Mouse (Mus musculus) 416B (cell line): ENCODE measurements around the gene Antxr1.

ENCODE experiments used
- DNase-seq: peaks from one replicate; pipeline ENCODE4 v3.0.0; 2011; ENCODE audit warnings: low read depth

Antxr1 gene

DNA sequence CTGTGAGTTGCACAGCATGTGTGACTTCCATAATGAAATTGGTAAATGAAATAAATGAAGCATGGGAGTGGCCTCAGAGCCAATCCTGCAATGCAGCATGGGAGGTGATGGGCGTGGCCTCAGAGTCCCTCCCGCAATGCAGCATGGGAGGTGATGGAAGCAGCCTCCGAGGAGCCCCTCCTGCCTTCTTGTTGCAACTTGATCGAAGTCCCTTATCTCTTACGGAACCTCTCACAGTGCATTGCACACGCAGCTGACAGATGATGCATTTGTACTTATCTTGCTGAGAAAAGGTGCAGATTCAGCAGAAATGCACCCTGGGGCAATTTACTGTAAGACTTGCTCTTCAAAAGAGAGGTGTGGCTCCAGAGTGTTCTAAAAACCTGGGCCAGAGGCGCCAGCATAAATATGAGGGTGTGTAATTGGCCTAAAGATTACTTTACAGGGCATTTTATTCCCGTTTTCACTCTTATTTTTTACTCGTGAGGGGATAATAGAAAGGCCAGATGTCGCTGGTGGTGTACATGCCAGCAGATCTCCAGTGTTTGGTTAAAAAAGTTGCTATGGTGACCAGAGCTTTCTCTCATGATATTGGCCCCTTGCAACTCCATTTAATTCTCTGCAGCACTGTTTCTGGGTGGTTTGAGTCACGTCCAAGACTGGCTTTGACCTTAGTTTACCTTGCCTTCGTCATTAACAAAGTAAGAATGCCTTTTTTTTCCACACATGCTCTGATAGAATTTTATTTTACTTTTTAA is 195.6 kb downstream of the Antxr1 start:
- DNase-seq: no peak

DNA sequence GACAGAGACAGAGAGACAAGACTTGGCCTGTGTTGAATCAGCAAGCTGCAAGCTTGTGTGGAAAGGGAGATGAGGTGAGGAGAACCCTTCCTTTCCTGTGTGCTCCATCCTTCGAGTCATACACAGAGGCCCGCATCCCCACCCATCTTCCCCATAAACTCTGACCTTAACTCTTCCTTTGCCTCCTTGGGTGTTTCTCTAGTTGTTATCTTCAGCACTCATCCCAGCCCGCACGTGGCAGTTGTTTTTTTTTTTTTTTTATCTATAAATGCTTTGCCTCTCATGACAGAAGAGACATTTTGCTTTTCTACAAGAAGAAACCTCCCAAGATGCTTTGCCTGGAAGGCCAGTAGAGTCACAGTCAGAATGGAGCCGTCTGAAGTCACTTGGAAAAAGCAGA is 197.1 kb downstream of the Antxr1 start:
- no peak for DNase-seq

DNA sequence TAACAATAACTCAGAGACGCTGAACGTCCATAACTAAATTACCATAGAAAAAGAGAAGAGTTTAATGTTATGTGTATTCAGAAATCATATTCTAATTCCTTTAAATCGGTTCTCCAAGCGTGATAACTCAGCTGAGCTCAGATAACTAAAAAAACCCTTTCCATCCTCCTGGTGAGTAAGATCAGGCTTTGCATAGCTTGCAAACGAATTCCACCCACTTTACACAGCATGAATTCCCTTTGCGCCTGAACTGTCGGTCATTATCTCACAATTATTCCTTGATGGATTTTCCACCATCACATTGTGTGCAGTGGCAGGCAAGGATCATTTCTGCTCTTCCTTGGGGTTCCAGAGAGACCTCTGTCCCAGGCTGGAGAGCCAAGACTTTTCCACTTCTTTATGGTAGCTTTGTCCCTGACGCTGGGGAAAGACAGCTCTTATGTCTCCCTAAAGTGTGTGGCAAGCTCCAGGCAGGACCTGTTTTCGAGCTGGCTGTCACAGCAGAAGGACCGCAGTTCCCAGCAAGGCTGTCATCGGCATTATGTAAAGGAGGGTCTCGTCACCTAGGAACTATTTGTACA is 201.6 kb downstream of the Antxr1 start:
- DNase-seq: no peak

DNA sequence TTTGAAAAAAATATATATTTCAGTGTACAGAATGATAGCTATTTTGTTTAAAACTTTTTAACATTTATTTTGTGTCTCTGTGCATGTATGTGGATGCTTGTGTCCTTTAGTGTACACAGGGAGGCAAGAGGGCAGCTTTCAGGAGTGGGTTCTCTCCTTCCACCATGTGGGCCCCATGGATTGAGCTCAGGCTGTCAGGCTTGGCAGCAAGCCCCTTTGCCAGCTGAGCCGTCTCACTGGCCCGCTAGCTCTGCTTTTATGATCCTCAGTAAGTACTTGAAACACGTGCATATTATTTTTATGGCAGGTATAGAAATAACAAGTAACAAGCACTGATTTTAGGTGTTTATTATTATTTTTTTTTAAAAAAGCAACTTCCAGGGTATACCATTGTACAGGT is 202.1 kb downstream of the Antxr1 start:
- no peak for DNase-seq

DNA sequence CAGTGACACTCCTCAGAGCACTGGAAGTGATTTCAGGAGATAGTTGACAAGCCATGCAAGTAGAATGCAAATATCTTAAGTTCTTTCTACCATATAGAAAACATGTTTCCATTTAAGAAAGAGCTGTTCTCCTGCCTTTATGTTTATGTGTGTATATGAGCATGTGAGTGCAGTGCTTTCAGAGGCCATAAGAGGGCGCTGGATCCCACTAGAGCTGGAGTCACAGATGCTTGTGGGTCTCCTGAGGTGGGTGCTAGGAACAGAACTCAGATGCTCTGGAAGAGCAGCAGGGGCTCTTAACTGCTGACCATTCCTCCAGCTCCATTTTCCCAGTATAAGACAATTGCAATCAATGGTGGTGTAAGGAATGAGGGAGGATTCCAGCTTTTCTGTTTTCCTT is 204.5 kb downstream of the Antxr1 start:
- DNase-seq: no peak

DNA sequence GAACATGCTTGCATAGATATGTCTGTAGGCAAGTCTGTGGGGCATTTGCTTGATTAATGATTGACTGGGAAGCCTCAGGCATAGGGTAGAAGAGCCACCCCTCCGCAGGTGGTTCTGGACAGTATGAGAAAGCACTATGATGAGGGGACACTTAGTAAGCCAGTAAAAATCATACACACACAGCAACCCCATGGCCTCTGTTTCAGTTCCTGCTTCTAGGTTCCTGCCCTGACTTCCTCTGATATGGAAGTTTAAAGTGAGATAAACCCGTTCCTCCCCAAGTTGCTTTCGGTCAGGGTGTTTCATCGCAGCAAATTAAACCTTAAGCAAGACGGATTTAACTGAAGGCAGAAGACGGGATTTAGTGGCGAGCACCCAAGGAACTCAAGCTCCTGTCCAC is 205.0 kb downstream of the Antxr1 start:
- DNase-seq: no peak

DNA sequence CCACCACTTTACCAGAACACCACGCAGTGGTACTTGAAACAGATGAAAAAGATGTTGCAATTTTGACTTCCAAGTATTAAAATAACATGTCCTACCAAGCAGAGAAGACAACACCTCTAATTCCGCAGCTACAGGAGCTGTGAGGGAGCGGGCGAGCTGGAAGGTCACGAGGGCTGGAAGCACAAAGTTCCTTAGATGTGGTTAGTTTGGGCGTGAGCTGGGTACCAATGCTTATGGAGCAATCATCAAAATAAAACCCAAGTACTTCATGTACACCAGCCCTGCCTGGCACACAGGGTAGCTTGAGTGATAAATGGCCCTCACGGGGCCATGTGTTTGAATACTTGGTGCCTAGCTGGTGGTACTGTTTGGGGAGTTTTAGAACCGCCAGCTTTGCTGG is 205.8 kb downstream of the Antxr1 start:
- no peak for DNase-seq

DNA sequence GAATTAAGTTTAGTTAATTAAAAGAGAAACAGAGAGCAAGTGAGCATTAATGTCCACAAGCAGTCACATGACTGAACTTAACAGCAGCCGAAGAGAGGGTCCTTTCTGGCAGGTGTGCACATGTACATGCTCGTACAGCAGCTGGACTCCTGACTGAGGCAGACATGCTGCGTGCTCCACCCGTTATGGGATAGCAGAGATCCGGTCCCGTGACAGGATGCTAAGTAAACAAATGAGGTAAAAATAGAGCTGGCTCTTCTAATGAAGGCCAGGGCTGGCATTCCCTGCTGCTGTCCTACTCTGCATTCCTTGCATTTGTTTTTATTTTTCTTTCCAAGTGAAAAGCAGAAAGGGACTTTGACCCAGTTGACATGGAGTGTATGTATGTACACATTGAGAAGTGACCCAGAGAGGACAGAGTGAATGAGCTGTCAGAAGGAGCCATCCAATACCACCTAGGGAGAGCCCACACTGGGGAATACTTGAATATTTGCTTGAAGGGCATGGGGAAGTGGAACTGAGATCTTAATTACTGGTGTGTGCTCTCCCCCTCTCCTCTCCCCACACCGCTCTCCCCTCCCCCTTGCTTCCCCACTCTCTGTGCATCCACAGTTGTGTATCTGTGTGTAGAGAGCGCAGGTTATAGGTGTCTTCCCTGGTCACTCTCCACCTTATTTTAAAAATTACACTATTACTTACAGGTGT is 208.4 kb downstream of the Antxr1 start:
- no peak for DNase-seq

DNA sequence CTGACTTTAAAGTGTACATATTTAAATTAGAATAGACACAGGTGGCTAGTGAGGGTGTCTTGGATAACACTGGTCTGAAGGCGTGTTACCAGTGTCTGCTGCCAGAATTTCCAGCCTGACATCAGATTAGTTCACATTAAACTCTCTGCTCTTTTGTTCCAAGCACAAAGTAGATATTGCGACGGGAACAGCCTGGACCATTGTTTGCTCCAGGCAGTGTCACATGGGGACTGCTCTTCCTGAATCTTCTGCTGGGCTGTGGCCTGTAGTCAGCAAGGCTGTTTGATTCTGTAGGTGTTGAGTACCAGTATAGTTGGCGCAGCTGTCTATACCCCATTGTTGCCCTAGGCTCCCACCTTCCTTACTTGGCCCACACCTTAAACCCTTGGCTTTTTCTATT is 211.6 kb downstream of the Antxr1 start:
- DNase-seq: no peak

DNA sequence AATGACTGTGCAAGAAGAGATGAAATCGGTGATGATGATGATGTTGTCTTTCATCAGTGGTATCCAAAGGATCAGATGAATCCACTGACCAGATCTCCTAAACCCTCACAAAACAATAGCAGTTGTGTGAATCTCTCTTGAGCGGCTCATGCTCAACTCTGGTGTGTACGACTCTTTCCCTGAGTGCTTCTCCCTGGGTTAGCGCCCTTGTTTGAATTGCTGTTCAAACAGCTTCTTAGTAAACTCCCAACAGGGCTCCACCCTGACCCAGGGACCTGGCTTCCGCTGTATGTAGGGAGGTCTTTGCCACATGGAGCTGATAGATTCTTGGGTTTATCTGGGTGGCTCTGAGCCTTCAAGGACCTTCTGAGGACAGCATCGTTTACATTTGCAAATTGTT is 212.2 kb downstream of the Antxr1 start:
- DNase-seq: no peak

DNA sequence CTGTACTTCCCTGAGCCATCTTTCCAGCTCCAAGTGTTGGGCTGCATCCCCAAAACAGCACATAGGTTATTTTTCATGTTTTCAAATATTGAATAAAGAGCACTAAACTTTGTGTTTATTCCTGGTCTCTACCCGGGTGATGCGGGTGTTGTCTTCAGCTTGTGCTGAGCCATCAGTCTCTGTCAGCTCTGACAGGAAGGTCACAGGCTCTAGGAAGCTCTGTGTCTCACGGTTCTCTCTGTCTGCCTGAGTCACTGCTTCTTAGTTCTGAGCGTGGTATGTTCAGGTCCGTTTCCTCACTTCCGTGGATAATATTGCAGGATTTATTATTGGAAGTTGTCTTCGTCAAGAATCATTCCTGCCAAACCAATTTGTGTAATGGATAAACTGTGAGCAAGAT is 213.7 kb downstream of the Antxr1 start:
- DNase-seq: no peak

DNA sequence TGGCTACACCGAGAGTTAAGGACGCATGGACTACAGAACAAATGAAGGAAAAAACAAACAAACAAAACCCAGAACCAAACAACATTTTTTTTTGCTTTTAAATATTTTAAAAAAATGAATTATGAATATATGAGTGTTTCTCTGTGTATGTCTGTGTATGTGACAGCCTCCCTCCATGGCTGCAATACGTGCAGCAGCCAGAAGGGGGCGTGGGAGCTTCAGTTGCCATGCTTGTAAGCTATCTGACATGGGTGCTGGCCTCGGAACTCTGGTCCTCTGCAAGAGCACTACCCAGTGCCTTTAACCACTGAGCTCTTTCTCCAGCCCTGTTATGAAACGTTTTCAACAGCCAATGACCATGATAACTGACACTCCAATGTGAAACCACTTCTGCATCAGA is 215.0 kb downstream of the Antxr1 start:
- DNase-seq: peak; percentile 10

DNA sequence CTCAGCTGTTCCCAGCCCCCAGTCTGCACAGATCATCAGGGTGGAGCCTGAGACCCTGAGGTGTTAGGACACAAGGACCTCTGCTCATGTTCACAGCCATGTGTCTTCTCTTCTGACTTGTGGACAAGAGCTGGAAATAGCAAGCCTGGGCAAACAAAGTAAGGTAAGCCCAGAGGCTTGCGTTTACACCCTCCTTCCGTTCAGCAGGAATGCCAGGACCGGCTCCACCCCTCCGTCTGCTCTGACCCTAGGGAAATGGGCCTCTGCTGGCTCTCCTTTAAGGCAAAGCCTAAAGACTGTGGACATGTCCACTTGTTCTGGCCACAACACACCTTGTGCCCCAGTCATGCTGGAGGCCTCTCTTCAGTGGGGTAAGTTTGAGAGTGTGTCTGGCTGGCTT is 215.6 kb downstream of the Antxr1 start:
- no peak for DNase-seq

DNA sequence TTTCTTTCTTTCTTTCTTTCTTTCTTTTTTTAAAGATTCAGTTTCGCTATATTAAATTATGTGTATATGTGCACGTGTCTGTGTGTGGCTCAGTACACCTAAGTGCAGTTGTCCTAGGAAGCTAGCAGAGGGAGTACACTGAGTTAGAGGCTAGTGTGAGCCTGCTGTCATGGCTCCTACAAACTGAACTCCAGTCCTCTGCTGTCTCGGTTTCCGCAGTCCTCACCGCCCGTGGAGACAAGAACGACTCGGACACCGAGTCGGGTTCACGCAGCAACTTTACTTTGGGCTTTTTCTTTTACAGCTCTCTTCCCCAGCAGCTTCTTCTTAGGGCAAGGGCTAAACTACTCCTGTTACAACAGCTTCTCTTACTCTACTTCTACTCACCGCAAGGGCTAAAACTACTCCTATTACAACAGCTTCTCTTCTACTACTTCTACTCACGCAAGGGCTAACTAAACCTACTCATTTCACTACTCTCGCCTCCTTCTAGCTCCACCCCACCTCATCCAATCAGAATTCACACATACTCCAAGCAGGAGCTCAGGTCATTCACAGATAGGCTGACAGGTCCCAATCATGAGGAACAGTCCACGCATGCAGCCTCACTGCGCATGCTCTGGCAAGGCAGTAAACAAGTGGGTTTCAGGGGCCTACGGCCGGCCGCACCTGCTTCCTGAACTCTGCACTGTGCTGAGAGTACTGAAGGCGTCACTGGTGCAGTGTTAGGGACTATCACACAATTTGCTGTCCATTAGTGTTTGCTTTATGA is 216.4 kb downstream of the Antxr1 start:
- DNase-seq: no peak

DNA sequence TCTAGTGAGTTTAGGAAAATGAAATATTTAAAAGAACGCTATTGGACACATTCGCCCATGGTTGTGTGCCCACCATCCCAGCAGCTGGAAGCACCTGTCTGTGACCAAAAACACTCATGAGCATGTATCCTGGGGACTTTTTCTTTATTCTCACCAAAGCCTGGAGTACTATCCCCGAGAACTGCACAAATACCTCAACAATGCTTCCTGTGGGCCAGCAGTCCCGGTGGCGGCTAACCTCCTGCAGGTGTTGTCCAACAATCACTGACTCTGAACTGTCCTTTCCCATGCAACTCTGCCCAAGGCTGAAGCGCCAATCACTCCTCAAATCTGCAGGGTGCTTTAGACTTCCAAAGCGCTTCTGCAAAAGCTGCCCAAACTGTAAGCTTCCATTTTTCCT is 219.0 kb downstream of the Antxr1 start:
- DNase-seq: no peak

DNA sequence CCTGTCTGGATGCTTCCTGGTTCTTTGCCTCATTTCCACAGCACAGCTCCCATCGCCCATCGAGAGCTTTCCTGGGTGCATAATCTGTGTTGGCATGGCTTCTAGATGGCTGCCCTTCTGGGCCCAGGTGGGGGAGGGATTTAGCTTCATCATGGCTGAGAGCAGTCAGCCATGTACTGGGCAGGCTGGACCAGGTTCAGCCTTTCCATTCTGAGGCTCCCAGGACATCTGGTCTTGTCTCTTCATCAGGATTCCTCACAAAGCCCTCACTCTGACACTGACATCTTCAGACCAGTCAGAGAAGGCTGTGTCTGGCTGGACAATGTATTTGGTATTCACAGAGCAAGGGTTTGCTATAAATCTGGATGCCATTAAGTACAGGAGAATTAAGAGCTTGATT is 219.6 kb downstream of the Antxr1 start:
- DNase-seq: no peak

DNA sequence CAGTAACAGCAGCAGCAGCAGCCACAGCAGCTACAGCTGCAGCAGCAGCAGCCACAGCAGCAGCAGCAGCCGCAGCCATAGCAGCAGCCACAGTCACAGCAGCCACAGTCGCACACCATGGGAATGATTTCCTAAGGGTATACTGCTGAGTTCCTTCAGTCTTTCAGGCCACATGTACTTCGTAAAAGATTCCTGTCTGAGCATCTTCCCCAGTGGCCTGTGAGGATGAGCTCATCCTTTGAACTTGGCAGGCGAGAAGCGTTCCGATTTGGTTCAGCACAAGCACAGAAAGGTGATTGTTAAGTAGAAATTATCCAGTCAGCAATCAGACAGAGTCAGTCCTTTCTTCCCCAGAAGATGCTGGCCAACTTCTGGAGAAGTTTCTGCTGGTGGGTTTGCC is 223.5 kb downstream of the Antxr1 start:
- DNase-seq: no peak

DNA sequence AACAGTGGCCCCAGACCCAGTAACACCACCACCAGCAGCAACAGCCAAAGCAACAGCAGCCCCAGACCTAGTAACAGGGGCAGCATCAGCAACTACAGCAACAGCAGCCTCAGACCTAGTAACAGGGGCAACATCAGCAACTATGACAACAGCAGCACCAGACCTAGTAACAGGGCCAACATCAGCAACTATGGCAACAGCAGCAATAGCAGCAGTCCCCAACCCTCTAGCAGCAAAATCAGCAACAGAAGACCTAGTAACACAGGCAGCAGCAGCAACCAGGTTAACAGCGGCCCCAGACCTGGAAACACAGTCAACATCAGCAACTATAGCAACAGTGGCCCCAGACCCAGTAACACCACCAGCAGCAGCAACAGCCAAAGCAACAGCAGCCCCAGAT is 224.1 kb downstream of the Antxr1 start:
- DNase-seq: no peak

DNA sequence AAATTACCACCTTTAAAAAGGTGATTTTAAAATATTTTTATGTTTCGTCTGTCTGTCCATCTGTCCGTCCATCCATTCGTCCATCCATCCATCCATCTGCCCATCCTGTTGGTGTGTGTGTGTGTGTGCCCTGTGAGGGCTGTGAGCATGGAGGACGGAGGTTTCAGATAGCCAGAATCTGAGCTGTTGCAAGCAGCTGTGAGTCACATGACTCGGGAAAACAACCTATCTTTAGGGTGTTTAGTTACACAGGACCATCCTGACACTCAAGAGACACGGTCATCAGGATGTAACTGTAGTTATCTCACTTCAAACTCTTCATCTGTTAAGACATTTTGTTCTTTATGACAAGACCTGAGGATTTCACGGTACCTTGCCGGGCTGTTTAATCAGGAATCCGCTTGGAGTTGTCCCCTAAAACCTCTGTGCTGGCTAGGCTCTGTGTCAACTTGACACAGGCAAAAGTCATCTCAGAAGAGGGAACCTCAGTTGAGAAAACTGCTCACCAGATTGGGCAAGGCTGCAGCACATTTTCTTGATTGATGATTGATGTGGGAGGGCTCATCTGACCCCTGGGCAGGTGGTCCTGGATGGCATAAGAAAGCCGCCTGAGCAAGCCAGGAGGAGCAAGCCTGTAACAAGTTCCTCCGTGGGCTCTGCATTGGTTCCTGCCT is 231.4 kb downstream of the Antxr1 start, which contains the start of gene D6Ertd527e:
D6Ertd527e (plus strand) TSS at position 624 of the 674 bp plus-strand sequence.
- no peak for DNase-seq

DNA sequence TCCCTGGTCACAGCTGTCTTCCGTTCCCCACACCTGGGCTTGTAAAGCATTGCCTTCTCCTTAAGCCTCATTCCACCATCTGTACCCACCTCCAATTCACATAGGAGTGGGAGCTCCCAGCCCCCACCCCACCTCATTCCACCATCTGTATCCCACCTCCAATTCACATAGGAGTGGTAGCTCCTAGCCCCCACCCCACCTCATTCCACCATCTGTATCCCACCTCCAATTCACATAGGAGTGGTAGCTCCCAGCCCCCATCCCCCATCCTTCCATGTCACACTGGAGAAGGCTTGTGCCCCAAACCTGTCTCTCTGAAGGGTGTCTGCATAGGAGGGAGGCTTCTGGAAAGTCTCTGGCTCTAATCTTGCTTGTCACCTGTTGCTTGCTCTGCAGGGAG is 232.3 kb downstream of the Antxr1 start:
- DNase-seq: no peak

DNA sequence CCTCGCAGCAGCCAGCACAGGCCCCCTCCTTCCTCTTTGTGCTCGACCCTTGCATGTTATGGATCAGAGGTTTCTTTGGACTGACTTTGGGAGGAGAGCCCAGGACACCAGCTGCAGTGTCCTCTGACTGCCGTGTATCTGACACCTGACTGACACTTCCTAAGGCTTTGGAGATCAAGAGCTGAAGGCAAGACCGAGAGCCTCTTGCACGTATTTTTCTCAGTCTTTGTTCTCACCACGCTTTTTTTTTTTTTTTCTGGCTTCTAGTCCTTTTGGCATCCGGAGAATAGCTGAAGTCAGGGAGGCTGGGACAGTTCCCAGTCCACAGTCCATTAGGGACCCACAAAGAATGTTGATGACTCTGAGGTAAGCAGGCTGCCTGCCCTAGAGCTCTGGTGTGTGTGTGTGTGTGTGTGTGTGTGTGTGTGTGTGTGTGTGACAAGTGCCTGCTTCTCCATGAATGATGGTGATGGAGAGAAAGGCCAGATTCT is 233.2 kb downstream of the Antxr1 start:
- DNase-seq: no peak

DNA sequence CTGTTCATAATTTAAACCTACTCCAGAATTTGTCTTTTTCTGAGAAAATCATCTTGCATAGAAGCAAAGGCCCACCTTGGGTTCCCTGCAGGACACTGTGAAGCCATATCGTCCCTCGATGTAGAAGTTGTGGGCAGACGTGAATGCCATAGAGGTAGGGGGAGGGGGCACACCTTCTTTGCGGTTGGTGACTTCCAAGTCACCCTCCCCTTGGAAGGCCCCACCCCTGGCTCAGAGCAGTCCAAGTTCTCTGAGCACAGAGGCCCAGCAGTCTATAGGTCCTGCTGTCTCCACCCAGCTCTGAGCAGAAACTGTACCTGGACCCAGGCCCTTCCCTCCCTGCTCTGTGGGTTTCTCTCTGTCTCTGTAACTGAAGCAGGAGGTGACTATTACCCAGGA is 233.7 kb downstream of the Antxr1 start:
- DNase-seq: no peak
